Mouse (Mus musculus): ENCODE results near the gene Setd3. TPM values are rescaled to one million over a fixed set of nuclear protein-coding genes. Genes with fewer than 3 reads are reported as not detected.

Setd3 gene
- polyA plus RNA-seq, 1 experiment = 38.5 TPM

DNA sequence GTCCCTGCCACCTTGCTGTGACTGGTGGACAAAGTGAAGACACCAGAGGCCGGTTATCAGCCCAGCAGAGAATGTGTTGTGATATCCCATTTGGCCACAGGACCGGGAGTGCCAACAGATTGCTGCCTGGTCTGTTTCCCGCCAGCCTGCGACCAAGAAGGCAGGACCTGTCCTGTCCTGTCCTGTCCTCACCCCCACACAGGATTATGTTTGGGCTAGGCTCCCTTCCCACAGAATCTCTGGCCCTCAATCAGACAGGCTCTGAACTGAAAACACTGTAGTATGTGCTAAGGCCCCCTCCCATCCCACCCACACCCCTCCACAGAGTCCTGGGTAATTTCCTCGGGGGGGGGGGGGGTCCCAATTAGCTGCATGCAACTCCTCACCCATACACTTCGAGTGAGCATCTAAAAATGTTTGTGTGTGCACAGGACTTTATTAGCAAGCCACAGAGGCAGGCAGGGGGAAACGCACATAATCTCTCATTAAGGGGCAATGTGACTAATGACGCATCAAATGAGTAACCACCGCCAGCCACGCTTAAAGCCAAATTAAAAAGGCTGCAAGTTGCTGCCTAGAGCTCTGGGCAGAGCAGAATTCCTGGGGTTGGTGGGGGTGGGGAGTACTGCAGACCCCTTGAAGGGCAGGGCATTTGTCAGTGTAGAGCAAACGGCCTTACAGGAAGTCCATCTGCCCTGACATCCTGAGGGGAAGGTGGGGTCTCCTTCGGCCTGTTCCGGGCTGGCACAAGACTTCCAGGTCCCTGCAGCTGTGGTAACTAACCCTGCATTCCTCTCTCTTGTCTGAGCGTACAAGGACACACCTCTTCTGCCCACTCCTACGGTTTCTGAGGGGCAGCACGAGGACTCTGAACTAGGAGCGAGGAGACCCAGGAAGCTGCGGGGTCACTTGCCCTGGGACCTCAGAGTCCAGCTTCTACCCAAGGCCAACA is 34.3 kb upstream of the Setd3 start:
- no peaks in the 10 kb centered on the region for H3K27me3 ChIP-seq (replicated peaks; ENCODE audit: control insufficient read depth, insufficient read depth, low read length)
- H3K36me3 ChIP-seq (ENCODE audit: control insufficient read depth, insufficient read depth, low read length) = no peaks in the 10 kb centered on the region
- peaks cover 10% of the 10 kb centered on the region; the same call in 1 of the 2 replicates for H3K4me1 ChIP-seq (ENCODE audit: control insufficient read depth, insufficient read depth, low read length)
- 33% methylated on average over 18 of the region's 18 CpGs for WGBS
- H3K27ac ChIP-seq (ENCODE audit: insufficient read depth, low read depth, low read length) = no peak overlapping the region
- no peak overlapping the region for H3K4me3 ChIP-seq (ENCODE audit: insufficient read depth, low read depth, low read length)
- DNase-seq = no peak
- no peak for TF ChIP-seq POLR2A (IDR thresholded peaks at IDR 0.05; ENCODE audit: low read depth, low read length)
- TF ChIP-seq CTCF (conservative IDR thresholded peaks at IDR 0.05; ENCODE audit: insufficient read depth, insufficient read length, low read depth, low read length) = no peak

- no peak for DNase-seq
- Histone ChIP-seq H3K4me3 (ENCODE audit: insufficient read depth, low read depth, low read length) (no peak overlapping the region), H3K27me3 (replicated peaks; ENCODE audit: control insufficient read depth, insufficient read depth, low read length) (no peaks in the 10 kb centered on the region), H3K4me1 (ENCODE audit: control insufficient read depth, insufficient read depth, low read length) (peaks cover 10% of the 10 kb centered on the region; the same call in 1 of the 2 replicates), H3K36me3 (ENCODE audit: control insufficient read depth, insufficient read depth, low read length) (no peaks in the 10 kb centered on the region), H3K27ac (ENCODE audit: insufficient read depth, low read depth, low read length) (no peak overlapping the region)
- TF ChIP-seq POLR2A (IDR thresholded peaks at IDR 0.05; ENCODE audit: low read depth, low read length) (no peak), CTCF (conservative IDR thresholded peaks at IDR 0.05; ENCODE audit: insufficient read depth, insufficient read length, low read depth, low read length) (no peak)
- WGBS = 74% methylated on average over 6 of the region's 6 CpGs
Measured at GRCm38 (mm10) chr12:108212476-108212875, 33.4 kb upstream of the Setd3 start.

- 41% methylated on average over 5 of the region's 5 CpGs for WGBS
- DNase-seq = no peak
Measured at GRCm38 (mm10) chr12:108212071-108212470, 33.0 kb upstream of the Setd3 start.

GRCm38 (mm10) chr12:108210623-108211022 is 31.5 kb upstream of the Setd3 start:
- no peaks in the 10 kb centered on the region for H3K36me3 ChIP-seq (ENCODE audit: control insufficient read depth, insufficient read depth, low read length)
- TF ChIP-seq POLR2A (IDR thresholded peaks at IDR 0.05; ENCODE audit: low read depth, low read length) (no peak), CTCF (conservative IDR thresholded peaks at IDR 0.05; ENCODE audit: insufficient read depth, insufficient read length, low read depth, low read length) (no peak)
- no peak overlapping the region for H3K4me3 ChIP-seq (ENCODE audit: insufficient read depth, low read depth, low read length)
- H3K27ac ChIP-seq (ENCODE audit: insufficient read depth, low read depth, low read length) = no peak overlapping the region
- peaks cover 10% of the 10 kb centered on the region; the same call in 1 of the 2 replicates for H3K4me1 ChIP-seq (ENCODE audit: control insufficient read depth, insufficient read depth, low read length)
- WGBS = 89% methylated on average over 15 of the region's 15 CpGs
- DNase-seq = no peak
- H3K27me3 ChIP-seq (replicated peaks; ENCODE audit: control insufficient read depth, insufficient read depth, low read length) = no peaks in the 10 kb centered on the region

More at GRCm38 (mm10) chr12:108212071-108212470, 33.0 kb upstream of the Setd3 start:
- H3K4me3 ChIP-seq (ENCODE audit: insufficient read depth, low read depth, low read length) = no peak overlapping the region
- H3K27me3 ChIP-seq (replicated peaks; ENCODE audit: control insufficient read depth, insufficient read depth, low read length) = no peaks in the 10 kb centered on the region
- H3K4me1 ChIP-seq (ENCODE audit: control insufficient read depth, insufficient read depth, low read length) = peaks cover 10% of the 10 kb centered on the region; the same call in 1 of the 2 replicates
- TF ChIP-seq POLR2A (IDR thresholded peaks at IDR 0.05; ENCODE audit: low read depth, low read length) (no peak), CTCF (conservative IDR thresholded peaks at IDR 0.05; ENCODE audit: insufficient read depth, insufficient read length, low read depth, low read length) (no peak)
- H3K27ac ChIP-seq (ENCODE audit: insufficient read depth, low read depth, low read length) = no peak overlapping the region
- H3K36me3 ChIP-seq (ENCODE audit: control insufficient read depth, insufficient read depth, low read length) = no peaks in the 10 kb centered on the region

DNA sequence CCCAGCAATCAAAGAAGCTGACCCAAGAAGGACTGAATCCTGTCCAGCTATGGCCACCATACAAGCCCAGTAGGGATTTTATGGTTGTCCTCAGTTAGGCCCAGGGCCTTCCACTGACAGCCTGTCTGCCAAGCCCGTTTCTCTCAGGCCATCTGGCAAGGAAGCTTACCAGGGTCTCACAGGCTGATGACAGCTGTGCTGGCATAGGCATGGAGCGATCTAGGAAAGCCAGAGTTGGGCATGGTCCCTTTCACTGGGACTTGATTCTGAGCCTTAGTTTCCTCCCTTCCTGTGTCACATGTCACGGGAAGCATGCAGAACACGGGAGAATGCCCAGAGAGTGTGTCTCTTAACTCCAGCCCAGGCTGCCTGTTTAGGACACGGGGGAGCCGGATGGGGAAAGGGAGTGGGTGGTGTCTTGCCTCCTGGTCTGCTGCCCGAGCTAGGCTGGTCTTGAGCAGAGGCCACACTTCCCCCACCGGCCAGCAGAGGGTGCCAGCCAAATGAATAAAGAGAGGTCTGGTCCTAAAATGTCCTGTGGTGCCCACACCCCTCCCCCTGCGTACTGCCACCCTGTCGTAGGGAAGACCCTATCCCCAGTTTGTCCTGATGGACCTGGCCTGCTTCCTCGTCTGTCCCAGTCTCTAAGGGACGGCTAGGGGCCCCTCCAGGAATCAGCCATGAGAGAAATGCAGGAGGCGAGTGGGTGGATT is 29.8 kb upstream of the Setd3 start:
- Histone ChIP-seq H3K27me3 (replicated peaks; ENCODE audit: control insufficient read depth, insufficient read depth, low read length) (no peaks in the 10 kb centered on the region), H3K4me1 (ENCODE audit: control insufficient read depth, insufficient read depth, low read length) (peaks cover 5% of the 10 kb centered on the region; the same call in 1 of the 2 replicates), H3K27ac (ENCODE audit: insufficient read depth, low read depth, low read length) (no peak overlapping the region), H3K36me3 (ENCODE audit: control insufficient read depth, insufficient read depth, low read length) (no peaks in the 10 kb centered on the region), H3K4me3 (ENCODE audit: insufficient read depth, low read depth, low read length) (no peak overlapping the region)
- peak; percentile 73 for DNase-seq
- TF ChIP-seq CTCF (conservative IDR thresholded peaks at IDR 0.05; ENCODE audit: insufficient read depth, insufficient read length, low read depth, low read length) (peak; percentile 79), POLR2A (IDR thresholded peaks at IDR 0.05; ENCODE audit: low read depth, low read length) (no peak)
- WGBS = 22% methylated on average over 13 of the region's 13 CpGs

DNA sequence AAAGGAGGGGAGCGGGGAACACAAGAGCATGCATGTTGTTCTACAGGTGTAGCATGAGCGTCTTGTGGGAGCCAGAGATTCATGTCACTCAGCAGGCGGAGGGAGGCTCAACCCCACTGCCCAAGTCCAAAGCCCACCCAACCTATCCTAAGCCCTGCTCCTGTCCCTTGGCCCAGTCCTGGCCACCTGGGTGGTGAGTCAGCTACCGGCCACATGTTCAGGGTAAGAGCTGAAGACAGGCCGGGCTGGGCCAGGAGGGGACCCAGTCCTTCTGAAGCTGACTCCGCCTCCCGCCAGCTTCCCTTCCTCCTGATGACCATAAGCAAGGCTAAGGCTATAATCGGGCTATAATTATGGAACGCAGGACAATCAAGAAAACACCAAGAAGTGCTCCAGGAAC is 29.1 kb upstream of the Setd3 start:
- no peaks in the 10 kb centered on the region for H3K27me3 ChIP-seq (replicated peaks; ENCODE audit: control insufficient read depth, insufficient read depth, low read length)
- TF ChIP-seq CTCF (conservative IDR thresholded peaks at IDR 0.05; ENCODE audit: insufficient read depth, insufficient read length, low read depth, low read length) (no peak), POLR2A (IDR thresholded peaks at IDR 0.05; ENCODE audit: low read depth, low read length) (no peak)
- no peaks in the 10 kb centered on the region for H3K4me1 ChIP-seq (ENCODE audit: control insufficient read depth, insufficient read depth, low read length)
- 92% methylated on average over 9 of the region's 9 CpGs for WGBS
- no peak for DNase-seq
- H3K36me3 ChIP-seq (ENCODE audit: control insufficient read depth, insufficient read depth, low read length) = no peaks in the 10 kb centered on the region
- H3K27ac ChIP-seq (ENCODE audit: insufficient read depth, low read depth, low read length) = no peak overlapping the region
- no peak overlapping the region for H3K4me3 ChIP-seq (ENCODE audit: insufficient read depth, low read depth, low read length)

DNA sequence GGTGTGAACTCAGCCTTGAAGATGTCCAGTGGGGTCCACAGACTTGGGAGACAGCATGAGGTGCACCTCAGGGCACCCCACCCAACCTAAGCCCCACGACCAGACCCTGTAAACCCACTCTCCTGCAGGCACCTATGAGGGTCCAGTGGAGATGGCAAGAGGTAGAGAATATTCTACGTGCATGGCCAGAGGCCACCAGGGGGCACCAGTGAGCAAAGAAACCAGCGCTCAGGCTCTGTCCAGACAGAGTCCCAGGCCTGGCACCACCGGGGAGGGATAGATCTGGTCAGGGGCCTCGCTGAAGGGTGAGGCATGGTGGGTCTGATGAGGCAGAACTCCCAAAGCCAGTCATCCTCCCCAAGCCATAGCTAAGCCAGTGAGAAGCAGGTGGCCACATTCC is 27.5 kb upstream of the Setd3 start:
- WGBS = 13% methylated on average over 5 of the region's 5 CpGs
- no peaks in the 10 kb centered on the region for H3K27me3 ChIP-seq (replicated peaks; ENCODE audit: control insufficient read depth, insufficient read depth, low read length)
- DNase-seq = peak; percentile 71
- H3K27ac ChIP-seq (ENCODE audit: insufficient read depth, low read depth, low read length) = no peak overlapping the region
- no peaks in the 10 kb centered on the region; the same call in 1 of the 2 replicates for H3K36me3 ChIP-seq (ENCODE audit: control insufficient read depth, insufficient read depth, low read length)
- TF ChIP-seq POLR2A (IDR thresholded peaks at IDR 0.05; ENCODE audit: low read depth, low read length) (no peak), CTCF (conservative IDR thresholded peaks at IDR 0.05; ENCODE audit: insufficient read depth, insufficient read length, low read depth, low read length) (peak; percentile 79)
- H3K4me3 ChIP-seq (ENCODE audit: insufficient read depth, low read depth, low read length) = no peak overlapping the region
- H3K4me1 ChIP-seq (ENCODE audit: control insufficient read depth, insufficient read depth, low read length) = no peaks in the 10 kb centered on the region
